Mouse (Mus musculus) forebrain, embryonic 13.5 days (tissue): ENCODE measurements around the gene Prnd. TPM values are rescaled to one million over a fixed set of nuclear protein-coding genes. Genes with fewer than 3 reads are reported as not detected.

ENCODE experiments used
- ATAC-seq: fragments of 200-750 bp; cut with Nextera tagmentation; 2 replicates; pipeline ENCODE4 v1.8.0; 2017
- H3K27ac ChIP-seq: fragments of 300-500 bp; sonication (generic); 2 replicates; pipeline ENCODE4 v1.5.1; 2015; ENCODE audit warnings: inconsistent platforms, mild to moderate bottlenecking, moderate library complexity
- H3K27me3 ChIP-seq: fragments of 300-500 bp; sonication (generic); 2 replicates; pipeline ENCODE4 v1.6.1; 2015; ENCODE audit warnings: mild to moderate bottlenecking, inconsistent platforms
- H3K36me3 ChIP-seq: fragments of 300-500 bp; sonication (generic); 2 replicates; pipeline ENCODE4 v1.6.1; 2015; ENCODE audit warnings: mild to moderate bottlenecking, inconsistent platforms; ENCODE audit not compliant: poor library complexity, severe bottlenecking
- H3K4me1 ChIP-seq: fragments of 300-500 bp; sonication (generic); 2 replicates; pipeline ENCODE4 v1.6.1; 2015; ENCODE audit warnings: inconsistent platforms
- H3K4me2 ChIP-seq: fragments of 300-500 bp; sonication (generic); 2 replicates; pipeline ENCODE4 v1.6.1; 2015; ENCODE audit warnings: inconsistent platforms, mild to moderate bottlenecking, moderate library complexity
- H3K4me3 ChIP-seq: fragments of 300-500 bp; sonication (generic); 2 replicates; pipeline ENCODE4 v1.5.1; 2015; ENCODE audit warnings: mild to moderate bottlenecking, inconsistent platforms
- H3K9ac ChIP-seq: fragments of 300-500 bp; sonication (generic); 2 replicates; pipeline ENCODE4 v1.6.1; 2015; ENCODE audit warnings: mild to moderate bottlenecking, inconsistent platforms
- H3K9me3 ChIP-seq: fragments of 300-500 bp; sonication (generic); replicated peaks from 2 replicates; pipeline ENCODE4 v1.6.1; 2016; ENCODE audit warnings: inconsistent platforms
- WGBS: fragments of 180-500 bp; shearing (Covaris S2); methylation state at CpG from one replicate; pipeline ENCODE4 v1.1.7; 2015; 5-methylcytosine and 5-hydroxymethylcytosine counted together
- polyA plus RNA-seq: library from polyadenylated mRNA; unstranded; fragments of >200 nt; fragmentation: Nextera tagmentation; extraction: Ambion mirVana; gene quantifications from 2 replicates; pipeline ENCODE4 v1.2.1, GENCODE M21; 2015

The Prnd gene
- polyA plus RNA-seq, 1 experiment from 2014 or later: 7.7 TPM

DNA sequence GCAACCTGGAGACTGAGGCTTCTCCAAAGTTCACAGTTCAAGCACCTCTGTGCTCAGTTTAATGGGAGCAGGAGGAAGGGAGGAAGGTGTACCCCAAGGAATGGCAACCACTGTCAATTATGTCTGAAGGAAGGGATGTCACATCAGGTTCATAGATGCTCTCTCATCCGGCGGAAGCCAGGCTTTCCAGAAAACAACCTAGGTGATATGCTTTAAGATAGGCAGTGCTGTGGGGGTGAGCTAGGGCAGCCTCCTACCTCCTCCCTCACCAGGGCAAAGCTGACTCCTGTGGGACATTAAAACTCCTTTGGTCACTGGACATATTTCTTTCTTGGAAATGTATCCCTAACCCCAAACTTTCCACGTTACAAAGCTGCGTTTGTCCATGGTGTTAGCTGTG, 42.5 kb downstream of the Prnd start:
- WGBS: 69% methylated on average over 4 of the region's 4 CpGs
- Histone ChIP-seq H3K4me1 (peaks cover 24% of the 10 kb centered on the region), H3K4me3 (no peak overlapping the region), H3K9ac (no peak overlapping the region), H3K27ac (no peak overlapping the region), H3K36me3 (peaks cover 36% of the 10 kb centered on the region), H3K27me3 (no peaks in the 10 kb centered on the region), H3K9me3 (no peaks in the 10 kb centered on the region), H3K4me2 (peak overlapping the region; percentile 24)
- ATAC-seq: no peak

DNA sequence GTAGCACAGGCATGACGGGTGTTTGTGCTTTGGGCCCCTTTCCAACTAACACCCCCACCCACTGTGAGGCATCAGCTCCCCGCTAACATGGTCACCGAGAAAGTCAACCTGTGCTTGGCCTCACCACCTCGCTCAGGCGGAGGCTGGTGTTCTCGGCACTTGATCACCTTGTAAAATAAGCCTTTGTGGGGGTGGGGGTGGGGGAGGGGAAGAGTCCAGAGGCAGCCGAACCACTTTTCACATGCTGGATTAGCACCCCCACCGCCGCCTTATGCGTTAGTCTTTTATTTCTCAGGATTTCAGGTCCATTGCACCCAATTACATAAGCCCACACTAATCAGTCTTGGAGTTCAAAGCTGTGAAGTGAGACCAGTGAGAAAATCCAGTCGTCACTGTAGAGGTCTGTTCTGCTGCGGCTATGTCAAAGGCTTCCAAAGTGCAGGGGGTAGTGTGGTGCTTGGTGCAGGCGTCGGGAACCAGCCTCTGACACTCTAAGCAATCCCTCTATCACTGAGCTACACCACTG, 43.0 kb downstream of the Prnd start:
- H3K9ac ChIP-seq: no peak overlapping the region
- WGBS: 9% methylated on average over 14 of the region's 14 CpGs
- H3K27me3 ChIP-seq: no peaks in the 10 kb centered on the region
- peaks cover 24% of the 10 kb centered on the region for H3K4me1 ChIP-seq
- peak overlapping the region; percentile 24 for H3K4me2 ChIP-seq
- ATAC-seq: peak; percentile 90
- no peak overlapping the region for H3K4me3 ChIP-seq
- peaks cover 41% of the 10 kb centered on the region for H3K36me3 ChIP-seq
- no peak overlapping the region; the same call in 1 of the 2 replicates for H3K27ac ChIP-seq
- no peaks in the 10 kb centered on the region for H3K9me3 ChIP-seq

DNA sequence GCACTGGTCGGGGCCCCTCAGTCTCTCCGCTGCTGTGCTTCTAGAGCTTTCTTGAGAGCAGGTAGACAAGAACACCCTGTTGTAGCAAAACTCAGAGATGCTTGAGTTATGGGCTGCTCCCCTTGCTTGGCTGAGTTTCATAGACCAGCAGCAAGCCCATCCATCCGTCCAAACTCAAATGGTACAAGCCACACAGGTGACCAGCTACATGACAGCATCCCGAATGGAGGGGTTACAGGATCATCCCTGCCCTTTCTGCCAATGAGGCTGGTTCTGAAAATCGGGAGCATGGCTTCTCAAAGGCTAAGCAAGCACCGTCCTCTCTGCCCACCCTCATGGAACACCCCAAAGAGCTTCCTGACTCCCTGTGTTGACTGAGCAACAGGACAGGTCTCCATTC, 44.3 kb downstream of the Prnd start:
- H3K4me2 ChIP-seq: no peak overlapping the region
- peaks cover 50% of the 10 kb centered on the region for H3K36me3 ChIP-seq
- H3K9me3 ChIP-seq: no peaks in the 10 kb centered on the region
- H3K27ac ChIP-seq: no peak overlapping the region
- ATAC-seq: no peak
- H3K9ac ChIP-seq: no peak overlapping the region
- H3K27me3 ChIP-seq: no peaks in the 10 kb centered on the region
- 93% methylated on average over 6 of the region's 6 CpGs for WGBS
- peaks cover 24% of the 10 kb centered on the region for H3K4me1 ChIP-seq
- H3K4me3 ChIP-seq: no peak overlapping the region

DNA sequence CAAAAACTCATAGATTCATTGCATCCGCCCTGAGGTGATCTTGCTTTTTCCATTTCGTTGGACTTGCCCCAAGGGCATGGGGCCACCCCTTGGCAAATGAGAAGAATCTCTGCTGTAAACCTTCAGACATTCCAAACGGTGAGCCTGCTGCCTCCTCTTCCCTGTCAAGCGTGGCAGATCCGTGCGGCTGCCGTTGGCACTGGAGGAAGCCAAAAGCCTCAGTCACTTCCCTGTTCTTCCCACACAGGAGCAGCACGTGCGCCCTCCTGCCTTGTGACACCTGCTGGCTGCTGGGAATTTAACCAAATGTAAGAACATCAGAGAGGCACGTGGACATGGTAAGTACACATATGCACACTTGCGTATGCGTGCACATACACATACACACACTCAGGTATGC, 45.1 kb downstream of the Prnd start:
- H3K4me2 ChIP-seq: no peak overlapping the region
- WGBS: 93% methylated on average over 12 of the region's 12 CpGs

DNA sequence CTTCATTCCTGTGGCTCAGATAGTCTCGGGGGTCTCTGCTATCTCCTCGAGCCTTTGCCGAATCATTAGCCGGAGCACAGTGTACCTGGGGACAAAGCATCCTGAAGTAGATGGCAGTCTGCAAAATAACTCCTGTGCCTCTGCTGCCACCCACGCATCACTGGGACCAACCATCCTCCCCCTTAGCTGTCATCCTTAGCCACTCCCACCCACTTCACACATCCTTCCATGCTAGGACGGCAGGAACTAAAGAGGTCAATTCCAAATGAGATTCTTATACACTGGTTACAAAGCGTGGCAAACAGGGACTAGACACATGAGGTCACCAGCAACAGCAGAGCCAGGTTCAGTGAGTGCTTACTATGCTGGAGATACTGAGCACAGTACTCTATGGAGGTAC, 45.7 kb downstream of the Prnd start:
- peaks cover 60% of the 10 kb centered on the region for H3K36me3 ChIP-seq
- H3K27ac ChIP-seq: no peak overlapping the region
- ATAC-seq: no peak
- 90% methylated on average over 7 of the region's 7 CpGs for WGBS
- H3K9ac ChIP-seq: no peak overlapping the region
- H3K4me3 ChIP-seq: no peak overlapping the region
- no peaks in the 10 kb centered on the region for H3K27me3 ChIP-seq
- no peak overlapping the region for H3K4me2 ChIP-seq
- peaks cover 24% of the 10 kb centered on the region for H3K4me1 ChIP-seq
- no peaks in the 10 kb centered on the region for H3K9me3 ChIP-seq

More for the DNA sequence above, 45.1 kb downstream of the Prnd start:
- no peak overlapping the region for H3K27ac ChIP-seq
- no peaks in the 10 kb centered on the region for H3K9me3 ChIP-seq
- ATAC-seq: no peak
- peaks cover 55% of the 10 kb centered on the region for H3K36me3 ChIP-seq
- no peak overlapping the region for H3K4me3 ChIP-seq
- H3K9ac ChIP-seq: no peak overlapping the region
- H3K4me1 ChIP-seq: peaks cover 24% of the 10 kb centered on the region
- no peaks in the 10 kb centered on the region for H3K27me3 ChIP-seq

DNA sequence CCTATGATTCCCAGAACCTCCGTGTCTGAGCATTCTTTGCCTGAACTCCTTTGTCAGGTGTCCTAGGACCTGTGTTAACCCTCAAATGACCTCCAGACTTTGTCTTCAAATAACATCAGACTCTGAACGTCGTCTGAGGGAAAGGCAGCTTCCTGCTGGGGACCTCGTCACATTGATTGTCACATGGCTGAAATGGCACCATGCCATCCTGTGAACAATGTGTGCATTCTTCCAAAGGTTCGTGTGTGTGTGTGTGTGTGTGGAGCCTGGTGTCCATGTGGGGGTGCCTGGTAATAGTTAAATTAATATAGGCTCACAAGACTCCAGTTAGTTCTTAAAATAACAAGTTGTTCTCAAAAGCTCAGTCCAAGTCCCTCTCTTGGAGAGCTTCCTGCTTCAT, 46.7 kb downstream of the Prnd start:
- WGBS: 27% methylated on average over 5 of the region's 5 CpGs
- H3K36me3 ChIP-seq: peaks cover 69% of the 10 kb centered on the region

DNA sequence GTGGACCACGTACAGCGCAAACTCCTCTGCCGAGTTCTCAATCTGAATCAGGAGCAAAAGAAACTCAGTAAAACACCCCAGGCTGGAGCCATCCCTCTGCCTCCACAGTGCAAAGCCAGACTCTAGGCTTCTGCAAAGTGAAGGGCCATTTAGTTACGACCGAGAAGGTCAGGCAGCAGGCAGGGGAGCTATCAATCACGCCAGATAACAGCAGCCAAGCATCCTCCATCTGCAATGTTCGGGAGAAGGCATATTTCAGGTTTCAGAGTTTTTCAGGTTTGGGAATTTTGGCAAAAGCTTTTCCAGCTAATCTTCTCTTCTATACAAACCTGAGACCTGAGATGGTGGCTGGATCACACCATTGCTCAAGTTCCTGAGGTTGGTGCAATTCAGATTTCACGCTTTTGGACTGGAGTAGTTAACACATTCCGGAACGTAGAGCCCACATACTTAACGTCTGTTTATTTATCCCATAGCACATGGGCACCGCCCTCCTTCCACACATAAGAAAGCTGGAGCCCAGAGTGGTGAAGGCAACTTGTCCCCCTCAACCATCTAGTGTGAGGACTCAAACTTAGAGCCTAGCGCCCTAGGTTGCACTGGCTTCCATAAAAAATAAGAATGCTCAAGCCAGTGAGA, 51.2 kb downstream of the Prnd start:
- Histone ChIP-seq H3K9ac (no peak overlapping the region), H3K4me2 (no peak overlapping the region), H3K9me3 (no peaks in the 10 kb centered on the region), H3K27ac (no peak overlapping the region), H3K4me1 (0 out of 2 replicates have a peak, but pooled peaks cover 4% of the 10 kb centered on the region), H3K36me3 (peaks cover 89% of the 10 kb centered on the region), H3K4me3 (no peak overlapping the region), H3K27me3 (no peaks in the 10 kb centered on the region)
- no peak for ATAC-seq
- WGBS: 92% methylated on average over 13 of the region's 13 CpGs

More for the DNA sequence above, 46.7 kb downstream of the Prnd start:
- no peak for ATAC-seq
- Histone ChIP-seq H3K9ac (no peak overlapping the region), H3K4me3 (no peak overlapping the region), H3K9me3 (no peaks in the 10 kb centered on the region), H3K27me3 (no peaks in the 10 kb centered on the region), H3K4me2 (no peak overlapping the region), H3K4me1 (peaks cover 24% of the 10 kb centered on the region), H3K27ac (no peak overlapping the region)

DNA sequence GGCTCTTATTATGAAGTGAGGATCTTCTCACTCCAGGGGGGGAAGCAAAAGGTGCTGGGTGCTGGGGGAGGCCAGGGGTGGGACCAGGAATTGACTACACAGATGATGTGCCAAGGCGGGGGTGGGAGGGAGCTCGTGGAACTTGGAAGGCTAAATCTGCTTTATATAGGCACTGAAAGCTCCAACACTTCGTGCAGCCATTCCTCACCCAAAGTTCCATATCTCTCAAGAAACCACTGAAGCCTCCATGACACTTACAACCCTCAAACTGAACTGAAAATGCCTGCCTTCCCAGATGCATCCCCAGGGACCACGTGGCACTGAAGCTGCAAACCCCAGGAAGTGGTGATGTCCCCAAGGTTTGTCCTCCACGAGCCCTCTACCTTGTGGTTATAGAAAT, 53.3 kb downstream of the Prnd start:
- peaks cover 88% of the 10 kb centered on the region for H3K36me3 ChIP-seq
- WGBS: 85% methylated on average over 5 of the region's 5 CpGs

DNA sequence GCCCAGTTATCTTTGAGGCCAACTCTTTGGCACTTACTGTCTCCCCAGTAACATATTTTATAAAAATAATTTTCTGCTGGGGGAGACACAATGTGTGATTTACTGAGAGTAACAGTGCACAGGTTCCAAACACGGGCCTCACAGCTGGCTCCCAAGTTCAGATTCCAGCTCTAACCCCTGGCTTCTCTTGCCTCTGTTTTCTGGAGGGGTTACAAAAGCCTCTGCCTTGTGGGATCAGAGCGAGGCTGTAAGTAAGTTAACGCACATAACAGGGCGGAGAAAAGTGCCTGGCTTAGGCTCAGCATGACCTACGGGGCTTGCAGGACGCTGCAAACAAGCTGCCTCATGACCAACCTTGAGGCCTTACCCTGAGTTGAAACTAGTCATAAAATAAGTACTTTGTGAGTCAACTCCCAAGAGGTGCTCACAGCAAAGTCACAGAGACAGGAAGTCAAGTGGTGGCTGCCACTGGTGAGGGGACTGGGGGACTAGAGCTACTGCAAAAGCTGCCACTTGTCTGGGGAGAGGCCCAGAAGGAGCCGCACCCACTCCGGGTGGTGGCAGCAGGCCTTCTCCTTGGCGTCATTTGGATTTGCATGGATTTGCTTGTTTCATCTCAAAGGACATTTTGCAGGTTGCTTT, 54.0 kb downstream of the Prnd start:
- no peak overlapping the region for H3K4me2 ChIP-seq
- H3K27ac ChIP-seq: no peak overlapping the region
- H3K36me3 ChIP-seq: peaks cover 88% of the 10 kb centered on the region
- H3K4me1 ChIP-seq: no peaks in the 10 kb centered on the region
- ATAC-seq: no peak
- 83% methylated on average over 9 of the region's 9 CpGs for WGBS
- H3K9me3 ChIP-seq: no peaks in the 10 kb centered on the region
- H3K27me3 ChIP-seq: no peaks in the 10 kb centered on the region
- no peak overlapping the region for H3K9ac ChIP-seq
- H3K4me3 ChIP-seq: no peak overlapping the region

More for the DNA sequence above, 53.3 kb downstream of the Prnd start:
- Histone ChIP-seq H3K27me3 (no peaks in the 10 kb centered on the region), H3K9ac (no peak overlapping the region), H3K27ac (no peak overlapping the region), H3K9me3 (no peaks in the 10 kb centered on the region), H3K4me1 (no peaks in the 10 kb centered on the region), H3K4me3 (no peak overlapping the region), H3K4me2 (no peak overlapping the region)
- ATAC-seq: no peak

DNA sequence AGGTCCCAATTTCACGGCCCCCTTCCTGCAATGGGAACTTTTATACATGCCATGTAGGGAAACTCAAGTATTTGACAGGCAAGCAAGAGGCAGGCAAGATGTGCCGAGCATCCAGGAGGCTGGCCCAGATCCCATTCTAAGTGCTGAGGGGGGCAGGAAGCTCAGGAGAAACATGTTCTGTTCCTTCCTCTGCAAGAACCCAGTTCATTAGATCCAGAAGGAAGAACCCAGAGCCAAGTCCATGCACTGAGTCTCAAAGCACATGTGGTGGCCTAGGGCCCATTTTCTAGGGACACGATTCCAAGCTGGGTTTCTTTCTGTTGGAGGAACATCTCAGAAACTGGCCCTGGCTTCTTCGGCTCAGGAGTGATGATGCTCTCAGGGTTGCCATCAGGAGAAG, 54.8 kb downstream of the Prnd start:
- no peak for ATAC-seq
- WGBS: 92% methylated on average over 4 of the region's 4 CpGs
- Histone ChIP-seq H3K4me3 (no peak overlapping the region), H3K4me2 (no peak overlapping the region), H3K4me1 (no peaks in the 10 kb centered on the region), H3K9me3 (no peaks in the 10 kb centered on the region), H3K27me3 (no peaks in the 10 kb centered on the region), H3K27ac (no peak overlapping the region), H3K9ac (no peak overlapping the region), H3K36me3 (peaks cover 88% of the 10 kb centered on the region)
